Mouse (Mus musculus): ENCODE measurements at regions not wholly inside any gene's neighbourhood (a gene's known extent, or its start where the extent isn't known, plus 50 kb on each side); places are given as distances from the start of the nearest gene placed in this dataset.

- peak; percentile 74 for DNase-seq
These were observed 168.7 kb downstream of the Zfp326 start for GRCm38 (mm10) chr5:106044878-106045585.

GRCm38 (mm10) chr5:106038321-106038720 lies 162.0 kb downstream of the Zfp326 start:
- DNase-seq = no peak

DNA sequence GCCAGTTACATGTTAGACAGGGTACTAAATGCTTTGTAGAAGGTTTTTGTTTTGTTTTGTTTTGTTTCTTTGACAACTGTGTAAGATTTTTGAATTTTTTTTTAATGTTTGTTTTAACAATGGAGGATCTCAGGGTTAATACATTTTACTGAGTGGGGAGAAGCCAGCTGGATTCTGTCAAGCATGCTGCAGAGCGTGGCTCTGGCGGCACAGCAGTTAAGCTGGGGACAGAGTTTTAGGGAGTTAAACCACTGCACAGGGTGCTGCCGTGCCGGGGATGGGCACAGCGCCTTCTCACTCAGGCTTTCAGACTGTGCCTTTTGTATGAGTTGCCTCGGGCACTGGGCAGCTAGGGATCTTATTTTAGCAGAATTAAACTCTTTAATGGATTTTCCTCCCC lies 159.8 kb downstream of the Zfp326 start:
- DNase-seq = no peak

- no peak for DNase-seq
These were observed 156.6 kb downstream of the Zfp326 start for GRCm38 (mm10) chr5:106032956-106033355.

DNA sequence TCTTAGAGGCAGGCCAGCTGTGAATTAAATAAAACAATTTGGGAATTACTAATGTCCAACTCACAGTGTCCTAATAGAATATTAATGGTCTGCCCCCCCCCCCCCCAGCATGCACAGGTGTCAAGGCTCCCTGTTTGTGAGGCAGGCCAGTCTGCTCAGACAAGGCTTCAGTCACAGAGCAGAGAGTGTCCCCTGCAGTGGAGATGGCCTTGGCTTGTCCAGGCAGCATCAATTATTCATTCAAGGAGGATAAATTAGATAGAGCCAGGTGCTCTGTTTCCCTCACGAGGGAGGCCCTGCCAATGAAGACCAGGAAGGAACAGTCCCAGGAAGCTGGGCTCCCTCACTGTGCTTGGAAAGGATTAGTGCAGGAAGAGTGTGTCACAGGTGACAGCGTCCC lies 150.5 kb downstream of the Zfp326 start:
- peak; percentile 46 for DNase-seq

GRCm38 (mm10) chr5:106004292-106004917 lies 128.0 kb downstream of the Zfp326 start:
- DNase-seq = peak; percentile 6

DNA sequence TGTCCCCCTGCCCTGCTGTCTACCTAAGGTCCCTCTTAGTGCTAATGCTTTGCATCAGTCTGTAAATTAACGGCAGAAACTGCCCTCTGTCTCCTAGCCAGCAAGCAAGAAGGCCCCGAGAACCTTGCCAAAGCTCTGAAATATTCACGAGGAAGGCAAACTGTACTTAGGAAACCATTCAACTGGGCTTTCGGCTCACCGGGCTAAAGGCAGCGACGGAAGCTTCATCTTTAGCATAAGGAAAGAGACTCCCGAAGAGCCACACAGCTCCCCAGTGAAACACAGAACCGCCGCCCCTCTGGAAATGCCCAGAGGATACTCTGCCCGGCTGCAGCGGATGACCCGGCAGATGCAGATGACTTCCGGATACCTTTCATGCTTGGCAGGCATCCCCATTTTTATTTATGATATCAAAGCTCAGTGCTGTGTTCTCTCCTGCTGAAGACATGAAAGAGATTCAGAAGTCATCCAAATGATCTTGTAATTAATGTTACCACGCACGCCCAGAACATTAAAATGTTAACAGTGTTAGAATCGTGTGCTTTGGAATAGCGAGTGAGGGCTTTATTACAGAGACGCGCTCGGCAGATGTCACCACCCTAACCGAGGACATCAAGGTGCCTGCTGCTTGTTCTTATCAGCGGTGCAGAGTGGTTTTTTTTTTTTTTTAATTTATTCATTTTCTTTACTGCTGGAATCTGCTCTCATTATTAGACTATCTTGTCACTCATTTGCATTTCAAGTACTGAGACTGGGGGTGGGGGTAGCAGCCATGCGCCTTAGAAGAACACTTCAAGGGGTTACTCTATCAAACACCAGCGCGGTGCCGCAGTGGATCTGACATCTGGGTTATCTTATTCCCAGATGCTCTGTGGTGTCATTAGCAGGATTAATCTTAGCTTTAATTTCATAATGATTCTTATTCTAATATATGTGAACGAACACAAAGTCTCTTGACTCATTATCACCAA lies 127.2 kb downstream of the Zfp326 start:
- DNase-seq = no peak

GRCm38 (mm10) chr5:106002330-106002729 lies 126.0 kb downstream of the Zfp326 start:
- DNase-seq = peak; percentile 69

DNA sequence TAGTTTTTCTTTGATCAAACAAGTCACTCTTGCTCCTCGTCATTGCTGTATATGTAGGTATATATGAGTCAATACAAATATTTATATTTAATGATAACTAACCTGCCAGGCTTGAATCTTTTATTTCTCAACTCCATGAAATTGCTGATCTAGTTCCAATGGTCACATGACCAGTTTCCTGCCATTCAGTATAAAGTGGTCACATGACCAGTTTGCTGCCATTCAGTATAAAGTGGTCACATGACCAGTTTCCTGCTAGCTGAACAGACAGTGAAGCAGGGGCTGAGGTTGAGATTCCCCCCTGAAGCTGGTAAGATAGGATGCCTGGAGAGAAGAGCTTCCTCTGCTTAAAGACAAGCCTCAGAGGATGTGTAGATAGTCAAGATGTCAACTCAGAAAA lies 117.9 kb downstream of the Zfp326 start:
- DNase-seq = no peak

GRCm38 (mm10) chr5:105993066-105993760 lies 116.8 kb downstream of the Zfp326 start:
- peak; percentile 90 for DNase-seq

DNA sequence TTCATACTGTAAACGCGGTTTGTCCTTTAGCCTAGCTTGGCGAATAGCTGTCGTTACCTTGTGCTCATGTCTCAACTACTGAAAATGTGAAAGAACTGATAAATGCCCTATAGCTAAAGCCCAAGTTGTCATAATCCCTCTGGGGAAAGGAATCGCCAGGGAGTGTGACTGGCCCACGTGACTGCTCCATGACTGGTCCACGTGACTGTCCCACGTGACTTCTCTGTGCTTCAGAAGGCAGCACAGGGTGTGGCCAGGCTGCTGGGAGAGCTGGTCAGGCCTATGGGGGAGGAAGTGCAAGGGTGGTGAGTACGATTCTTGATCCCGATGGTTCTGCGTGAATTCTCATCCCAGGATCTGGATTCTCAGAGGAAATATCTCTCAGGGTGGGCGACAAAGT lies 114.4 kb downstream of the Zfp326 start:
- DNase-seq = no peak

- DNase-seq = peak; percentile 69
These were observed 110.0 kb downstream of the Zfp326 start for GRCm38 (mm10) chr5:105986401-105986800.

GRCm38 (mm10) chr5:105983131-105983530 lies 106.8 kb downstream of the Zfp326 start:
- no peak for DNase-seq

- no peak for DNase-seq
These were observed 100.4 kb downstream of the Zfp326 start for GRCm38 (mm10) chr5:105976746-105977145.

DNA sequence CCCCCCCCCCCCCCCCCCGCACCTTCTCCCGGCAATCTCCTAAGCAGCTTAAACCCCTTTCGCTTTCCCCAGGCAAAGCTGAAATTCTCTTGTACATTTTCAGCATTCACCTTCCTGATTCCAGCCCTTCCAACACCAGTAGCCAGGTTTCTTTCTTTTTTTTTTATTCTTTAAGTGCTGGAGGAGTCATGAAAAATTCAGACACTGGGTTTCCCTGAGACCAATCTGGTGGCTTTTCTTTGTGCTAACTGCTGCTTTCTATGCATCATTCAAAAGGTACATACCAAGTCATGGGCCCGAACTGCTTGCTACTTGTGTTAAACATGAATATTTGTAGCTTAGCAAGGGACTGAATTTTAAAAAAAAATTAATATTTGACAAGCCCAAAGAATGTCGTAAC lies 99.7 kb downstream of the Zfp326 start:
- no peak for DNase-seq

DNA sequence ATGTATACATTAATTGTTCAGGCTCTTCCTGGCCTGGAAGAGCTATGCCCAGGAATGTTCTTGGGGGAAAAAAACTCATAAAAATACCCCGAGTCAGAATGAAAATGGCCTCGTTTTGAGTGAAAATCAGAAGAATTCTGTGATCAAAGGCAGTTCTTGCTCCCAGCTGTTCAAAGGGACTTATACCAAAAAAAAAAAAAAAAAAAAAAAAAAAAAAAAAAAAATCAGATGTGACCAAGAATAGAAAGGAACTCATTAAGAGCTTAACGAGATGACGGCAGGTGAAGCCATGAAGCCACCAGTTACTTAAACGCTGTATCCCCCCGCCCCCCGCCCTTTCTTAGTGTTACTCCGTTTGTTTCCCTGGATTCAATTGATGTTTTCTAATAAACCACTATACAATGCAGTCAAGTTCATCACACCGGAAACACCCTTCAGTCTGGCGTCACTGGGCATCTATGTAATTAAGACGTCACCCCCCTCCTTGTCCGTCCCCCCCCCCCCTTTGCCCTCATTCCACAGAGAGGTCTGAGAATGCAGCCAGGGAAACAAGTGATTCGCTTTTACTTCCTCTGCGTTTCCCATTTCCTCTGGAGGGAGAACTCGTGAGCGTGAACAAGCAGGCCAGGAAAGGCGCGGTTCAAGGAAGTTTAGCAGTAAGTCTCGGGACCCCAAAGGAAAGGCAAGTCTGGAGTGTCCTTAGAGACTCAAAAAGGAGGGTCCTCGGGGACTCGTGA lies 99.1 kb downstream of the Zfp326 start:
- no peak for DNase-seq

GRCm38 (mm10) chr5:105974576-105975177 lies 98.3 kb downstream of the Zfp326 start:
- DNase-seq = no peak
